Mouse (Mus musculus): ENCODE measurements around the gene Syne2.

- no peak for TF ChIP-seq GATA1 (IDR thresholded peaks at IDR 0.05; ENCODE audit: borderline replicate concordance, low read length)
- TF ChIP-seq FLI1 (IDR thresholded peaks at IDR 0.05; ENCODE audit: low read length): no peak
Measured at GRCm38 (mm10) chr12:75888721-75889120, 70.8 kb downstream of the Syne2 start.

Data from megakaryocyte, embryonic 14.5 days (primary cell).